Mouse (Mus musculus) activated CD4-positive, CD25-positive, alpha-beta regulatory T cell, adult 4 months (primary cell): ENCODE results near the gene Gm960. TPM values are rescaled to one million over a fixed set of nuclear protein-coding genes. Genes with fewer than 3 reads are reported as not detected.

ENCODE experiments used
- ATAC-seq: one replicate; pipeline ENCODE4 v1.8.0; 2017
- polyA plus RNA-seq, 2 experiments: library from polyadenylated mRNA; unstranded; fragments of 100-300 nt; shearing (Covaris generic); gene quantifications; one replicate each; pipeline ENCODE4 v1.2.1; 2017

The Gm960 gene
- polyA plus RNA-seq, 2 experiments from 2014 or later = not detected

DNA sequence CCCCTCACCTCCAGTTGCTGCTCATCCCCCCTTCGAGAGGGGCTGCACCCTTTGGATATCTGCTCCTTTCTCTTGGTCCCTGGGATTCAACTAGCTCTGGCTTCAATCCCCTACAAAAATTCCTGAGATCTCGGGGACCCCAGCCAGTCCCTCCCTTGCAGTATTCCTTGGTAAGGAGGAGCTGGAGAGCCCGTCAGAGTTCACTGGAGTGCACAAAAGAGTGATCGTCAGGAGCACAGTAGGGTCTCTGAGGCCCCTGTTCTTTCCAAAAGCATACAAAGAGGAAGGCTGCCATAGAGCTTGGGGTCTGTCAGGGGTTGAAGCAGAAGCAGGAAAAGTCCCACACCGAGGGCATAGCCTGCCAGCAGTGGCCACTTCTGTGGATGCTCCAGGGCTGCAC lies 75.7 kb downstream of the Gm960 start:
- no peak for ATAC-seq

DNA sequence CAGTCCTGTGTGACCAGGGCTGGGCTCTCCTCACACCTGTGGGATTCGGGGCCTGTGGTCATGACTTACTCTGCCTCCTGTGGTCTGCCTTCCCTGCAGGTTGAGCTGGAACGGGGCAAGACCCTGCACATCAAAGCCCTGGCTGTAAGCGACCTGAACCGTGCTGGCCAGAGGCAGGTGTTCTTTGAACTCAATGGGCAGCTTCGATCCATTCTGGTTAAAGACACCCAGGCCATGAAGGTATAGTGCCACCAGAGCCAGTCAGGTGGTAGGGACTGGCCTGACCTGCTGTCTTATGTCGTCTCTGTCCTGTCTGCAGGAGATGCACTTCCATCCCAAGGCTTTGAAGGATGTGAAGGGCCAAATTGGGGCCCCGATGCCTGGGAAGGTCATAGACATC lies 77.7 kb downstream of the Gm960 start:
- ATAC-seq = no peak

- no peak for ATAC-seq
Observed at GRCm38 (mm10) chr19:4619461-4619860, 79.0 kb downstream of the Gm960 start.

- ATAC-seq = no peak
Observed at GRCm38 (mm10) chr19:4618183-4618582, 80.3 kb downstream of the Gm960 start.

GRCm38 (mm10) chr19:4616546-4616945 lies 81.9 kb downstream of the Gm960 start:
- no peak for ATAC-seq

GRCm38 (mm10) chr19:4615151-4616093 lies 83.0 kb downstream of the Gm960 start, which contains the start of gene Lrfn4:
Gene Lrfn4, minus strand, starts transcription at chr19:4615667.
- ATAC-seq = no peak

- no peak for ATAC-seq
Observed at GRCm38 (mm10) chr19:4614305-4615150, 83.9 kb downstream of the Gm960 start.

- ATAC-seq = no peak
Observed at GRCm38 (mm10) chr19:4613464-4614304, 84.8 kb downstream of the Gm960 start.

DNA sequence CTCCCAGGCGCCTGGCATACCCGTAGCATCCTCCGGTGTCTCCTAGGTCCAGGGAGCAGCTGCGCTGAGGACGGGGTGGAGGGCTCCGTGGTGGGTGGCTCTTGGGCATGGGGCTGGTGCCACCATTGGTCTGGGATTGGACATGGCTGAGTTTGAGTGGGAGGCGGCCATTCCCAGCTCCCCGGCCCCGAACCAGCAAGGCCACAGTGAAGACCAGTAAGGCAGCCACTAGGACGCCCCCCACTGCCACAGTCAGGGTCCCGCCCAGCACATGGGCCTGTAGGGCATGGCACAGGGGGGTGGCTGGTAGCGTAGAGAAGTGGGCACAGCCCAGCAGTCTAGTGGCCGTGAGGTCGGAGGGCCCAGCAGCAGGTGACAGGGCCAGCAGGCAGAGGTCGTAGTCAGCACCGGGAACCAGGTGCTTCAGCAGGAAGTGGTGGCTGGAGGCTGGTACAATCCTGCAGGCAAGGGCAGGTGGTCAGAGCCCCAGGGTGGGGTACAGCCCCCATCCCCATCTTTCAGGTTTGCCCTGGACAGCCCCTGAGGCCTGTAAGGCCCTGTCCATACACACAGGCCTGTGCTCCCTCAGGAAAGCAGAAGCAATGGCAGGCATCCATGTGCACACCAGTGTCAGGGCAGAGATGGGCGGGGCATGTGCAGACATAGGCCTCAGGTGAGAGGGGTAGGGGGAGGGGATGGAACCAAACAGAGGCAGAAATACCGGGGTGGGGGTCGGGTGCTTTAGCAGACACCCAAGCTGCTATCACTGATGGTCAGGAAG lies 86.1 kb downstream of the Gm960 start:
- ATAC-seq = no peak

DNA sequence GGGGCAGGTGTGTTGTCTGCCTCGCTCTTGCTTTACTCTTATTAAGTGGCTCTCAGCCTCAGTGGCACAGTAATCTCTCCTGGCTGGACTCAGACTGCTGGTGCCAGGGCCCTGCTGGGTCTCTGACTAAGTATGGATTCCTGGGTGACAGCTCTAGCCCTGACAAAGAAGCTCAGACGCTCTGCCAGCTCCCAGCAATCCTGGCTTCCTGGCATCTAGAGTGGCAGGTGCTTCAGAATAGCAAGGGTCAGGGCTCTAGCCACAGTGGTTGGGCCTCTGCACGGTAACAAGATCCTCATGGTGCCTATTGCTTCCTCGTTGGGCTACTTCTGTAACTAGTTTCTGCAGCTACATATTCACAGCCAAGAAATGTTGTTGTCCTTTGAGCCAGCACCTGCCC lies 88.4 kb downstream of the Gm960 start:
- ATAC-seq = no peak

- ATAC-seq = no peak
Observed at GRCm38 (mm10) chr19:4608511-4608910, 90.0 kb downstream of the Gm960 start.

DNA sequence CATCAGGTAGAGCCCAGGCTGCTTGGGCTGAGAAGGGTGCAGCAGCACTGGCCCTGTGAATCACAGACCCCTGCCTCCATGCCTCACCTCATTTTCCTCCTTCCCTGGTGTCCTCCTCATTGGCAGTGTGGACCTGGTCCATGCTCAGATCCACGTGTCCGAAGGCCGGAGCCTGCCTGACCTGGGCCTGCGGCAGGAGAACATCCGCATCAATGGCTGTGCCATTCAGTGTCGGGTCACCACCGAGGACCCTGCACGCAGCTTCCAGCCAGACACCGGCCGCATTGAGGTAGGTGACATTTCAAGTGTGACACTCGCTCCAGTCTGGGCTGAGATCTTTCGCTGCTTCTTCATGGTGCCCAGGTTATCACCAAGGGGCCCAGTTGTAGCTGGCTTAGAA lies 91.1 kb downstream of the Gm960 start:
- no peak for ATAC-seq

DNA sequence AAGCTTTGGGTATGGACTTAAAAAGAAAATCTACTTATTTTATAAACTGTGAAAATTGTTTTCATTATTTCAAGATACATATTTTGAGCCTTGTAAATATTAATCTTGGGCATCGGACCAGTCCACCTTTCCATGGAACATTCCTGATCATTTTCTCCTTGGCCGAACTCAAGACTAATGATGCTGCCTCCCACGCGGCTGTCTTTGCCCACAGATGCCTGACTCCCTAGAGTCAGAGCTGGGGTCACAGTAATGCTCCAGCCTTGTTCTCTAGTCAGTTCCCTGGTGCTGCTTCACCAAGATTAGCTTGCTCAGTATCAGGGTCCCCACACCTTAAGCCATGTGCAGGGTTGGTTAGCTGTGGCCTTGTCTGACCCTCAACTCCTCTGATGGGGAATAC lies 92.8 kb downstream of the Gm960 start:
- no peak for ATAC-seq

DNA sequence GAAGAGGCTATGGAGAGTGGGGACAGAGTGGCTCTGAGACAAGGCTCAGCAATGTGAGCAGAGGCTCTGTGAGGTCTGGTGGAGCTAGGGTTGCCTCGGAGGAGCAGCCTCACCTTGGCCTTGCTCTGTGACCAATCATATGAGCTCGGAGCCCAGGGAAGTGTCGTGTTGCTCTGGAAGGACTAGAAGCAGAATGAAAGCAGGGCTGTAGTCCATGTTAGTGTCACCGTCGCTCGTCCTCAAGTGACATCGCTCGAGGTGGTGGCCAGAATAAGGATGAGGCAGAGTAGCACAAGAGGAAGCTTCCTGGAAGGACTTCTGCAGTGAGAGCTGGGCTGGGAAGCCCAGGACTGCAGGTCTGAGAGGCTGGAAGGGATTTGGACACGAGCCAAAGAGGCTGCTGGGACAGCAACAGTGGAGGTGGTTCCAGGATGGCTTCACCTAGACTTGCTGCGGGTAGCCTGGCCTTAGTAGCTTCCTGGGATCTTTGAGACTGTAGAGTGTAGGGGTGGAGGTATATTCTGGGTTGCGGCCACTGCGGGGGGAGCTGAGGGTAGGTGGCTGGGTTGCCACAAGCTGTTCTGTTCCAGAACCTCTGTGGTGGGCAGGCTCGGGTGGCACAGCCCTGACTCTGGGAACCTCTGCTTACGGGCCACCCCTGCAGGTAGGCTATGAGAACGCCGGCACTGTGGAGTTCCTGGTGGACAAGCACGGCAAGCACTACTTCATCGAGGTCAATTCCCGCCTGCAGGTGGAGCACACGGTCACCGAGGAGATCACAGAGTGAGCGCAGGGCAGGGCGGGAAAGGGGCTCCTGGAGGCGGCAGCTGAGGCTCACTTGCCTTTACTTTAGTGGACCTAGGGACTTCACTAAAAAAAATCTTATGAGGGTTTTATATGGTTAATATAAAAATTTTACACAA lies 94.4 kb downstream of the Gm960 start:
- no peak for ATAC-seq

- no peak for ATAC-seq
Observed at GRCm38 (mm10) chr19:4602459-4602858, 96.0 kb downstream of the Gm960 start.

DNA sequence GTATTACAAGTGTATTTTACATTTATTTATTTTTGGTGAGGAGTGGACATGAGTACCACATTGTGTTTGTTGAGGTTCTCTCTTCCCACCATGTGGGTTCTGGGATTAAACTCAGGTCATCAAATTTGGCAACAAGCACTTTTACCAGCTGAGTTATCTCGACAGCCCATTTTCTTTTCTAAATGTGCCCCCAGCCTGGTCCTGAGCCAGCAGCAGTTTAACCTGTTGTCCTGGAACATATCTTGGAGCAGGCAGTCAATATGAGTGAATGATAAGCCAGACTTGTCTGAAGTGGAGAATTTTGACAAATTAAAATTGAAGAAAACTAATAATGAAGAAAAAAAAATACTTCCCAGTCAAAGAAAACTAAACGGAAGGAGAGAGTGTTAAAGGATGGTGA lies 102.4 kb downstream of the Gm960 start:
- ATAC-seq = no peak

GRCm38 (mm10) chr19:4593792-4594522 lies 104.5 kb downstream of the Gm960 start:
- ATAC-seq = no peak

DNA sequence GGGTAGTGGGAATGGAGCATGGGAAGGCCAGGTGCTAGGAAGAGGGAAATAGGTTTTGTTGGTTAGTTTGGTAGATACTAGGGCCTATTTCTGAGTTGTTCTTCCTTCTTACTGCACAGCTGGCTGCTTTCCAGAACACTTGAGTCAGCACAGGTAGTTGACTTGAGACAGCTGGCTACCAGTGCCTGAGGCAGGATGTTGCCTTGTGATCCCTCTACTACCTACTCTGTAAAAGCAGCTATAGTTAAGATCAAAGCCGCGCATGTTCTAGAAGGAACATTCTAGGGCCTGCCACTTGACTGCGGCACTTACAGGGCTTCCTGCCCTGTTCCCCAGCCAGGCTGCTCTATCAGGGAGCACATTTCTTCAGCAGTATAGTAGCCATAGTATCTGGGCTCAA lies 108.4 kb downstream of the Gm960 start:
- no peak for ATAC-seq

DNA sequence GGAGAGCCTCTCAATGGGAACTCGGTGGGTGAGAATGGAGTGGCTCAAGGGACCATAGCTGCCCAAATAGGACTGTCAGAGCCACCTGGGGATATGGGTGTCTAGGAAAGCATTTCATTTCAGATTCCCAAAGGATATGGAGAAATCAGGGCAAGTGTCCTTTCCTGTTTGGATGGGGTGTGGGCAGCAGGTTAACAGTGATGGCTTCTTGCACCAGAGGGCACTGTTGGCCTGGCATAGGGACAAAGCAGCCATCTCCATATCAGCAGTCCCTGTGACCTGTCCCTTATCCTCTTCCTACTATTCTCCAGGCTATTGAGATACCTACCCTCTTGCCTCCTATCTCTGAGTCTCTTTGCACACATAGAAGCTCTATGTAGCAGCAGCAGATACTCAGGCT lies 109.4 kb downstream of the Gm960 start:
- ATAC-seq = no peak

GRCm38 (mm10) chr19:4588430-4588829 lies 110.0 kb downstream of the Gm960 start:
- no peak for ATAC-seq
